24 mouse cellular contexts compared by ENCODE assay signal in genomic region chr11:95216193-95216592, GRCm38 (mm10). TPM values are rescaled to one million over a fixed set of nuclear protein-coding genes. Genes with fewer than 3 reads are reported as not detected.
A peak's percentile ranks its signal among the peaks of the same experiment; 100 is the strongest.
DNase-seq lines count a peak whose midpoint lies in the region; ATAC-seq and TF ChIP-seq lines count a peak whose summit lies in the region.
"Had no signal": no experiment of that assay in that cellular context is flagged by ENCODE, and none has a peak within 500 bp of the region (broad histone marks: within the 10 kb centered on the region; RNA-seq: fewer than 3 reads in every experiment).

No protein-coding gene starts in this region.

- no peak overlapping the region for H3K9ac ChIP-seq in heart, adult 2 months (ENCODE audit: low read depth, low read length)
- H3K9ac ChIP-seq in lung, embryonic 14.5 days, result no peak overlapping the region
- no peak overlapping the region for H3K9ac ChIP-seq in MEL (ENCODE audit: control insufficient read depth, low read depth, low read length, poor library complexity, severe bottlenecking)
- H3K9ac ChIP-seq: hindbrain, embryonic 13.5 days; limb, embryonic 12.5 days had no signal

- H3K9me3 ChIP-seq in heart, embryonic 10.5 days, result no peaks in the 10 kb centered on the region
- H3K9me3 ChIP-seq in lung, embryonic 14.5 days (ENCODE audit: low read depth, low read length), result no peaks in the 10 kb centered on the region
- H3K9me3 ChIP-seq in MEL (replicated peaks; ENCODE audit: insufficient read depth, low read length), result no peaks in the 10 kb centered on the region
- H3K9me3 ChIP-seq: forebrain, embryonic 10.5 days; hindbrain, embryonic 13.5 days; limb, embryonic 12.5 days had no signal

- TF ChIP-seq POLR2A in heart, adult 2 months (IDR thresholded peaks at IDR 0.05; ENCODE audit: insufficient read depth, low read depth, low read length), result no peak
- no peak for TF ChIP-seq POLR2A in MEL (IDR thresholded peaks at IDR 0.05; ENCODE audit: control insufficient read depth in 1 of 2, insufficient read depth in 1 of 2, low read depth in 1 of 2, low read length in 2 of 2, poor library complexity in 1 of 2)

- 66% methylated on average over 3 of the region's 3 CpGs for WGBS in heart, adult 2 months
- 54% methylated on average over 3 of the region's 3 CpGs for WGBS in heart, embryonic 10.5 days
- 54% methylated on average over 3 of the region's 3 CpGs for WGBS in lung, embryonic 14.5 days

- no peak for ATAC-seq in lung, embryonic 14.5 days (ENCODE audit: insufficient read depth)
- ATAC-seq in megakaryocyte progenitor cell, adult 5-6 weeks (replicated peaks; ENCODE audit: poor library complexity), result 0 out of 2 replicates have a peak, but pooled peaks have one; percentile 11
- no peak for ATAC-seq in granulocyte monocyte progenitor cell, adult 5-6 weeks (replicated peaks; ENCODE audit: poor library complexity, severe bottlenecking)

- H3K4me3 ChIP-seq in heart, adult 2 months, result no peak overlapping the region
- H3K4me3 ChIP-seq in heart, embryonic 10.5 days, result no peak overlapping the region
- no peak overlapping the region for H3K4me3 ChIP-seq in lung, embryonic 14.5 days (ENCODE audit: low read depth, low read length)
- no peak overlapping the region for H3K4me3 ChIP-seq in MEL (ENCODE audit: control insufficient read depth in 1 of 2, insufficient read depth in 1 of 2, low read depth in 2 of 2, low read length in 2 of 2)
- H3K4me3 ChIP-seq: forebrain, embryonic 10.5 days; hindbrain, embryonic 13.5 days; limb, embryonic 12.5 days; myocyte had no signal

- no peak overlapping the region for H3K4me2 ChIP-seq in lung, embryonic 14.5 days
- H3K4me2 ChIP-seq: hindbrain, embryonic 13.5 days; limb, embryonic 12.5 days; midbrain, embryonic 11.5 days had no signal

- TF ChIP-seq CTCF in heart, adult 2 months (IDR thresholded peaks at IDR 0.05), result 0 out of 2 replicates have a peak, but pooled peaks have one; percentile 14
- peak; percentile 30; the same call in 1 of the 2 replicates for TF ChIP-seq CTCF in lung, embryonic 14.5 days (IDR thresholded peaks at IDR 0.05; ENCODE audit: low read depth)
- peak; percentile 46 to 63 (median 49) for TF ChIP-seq CTCF in MEL (IDR thresholded peaks at IDR 0.05 in 2 of 3, conservative IDR thresholded peaks at IDR 0.05 in 1 of 3; ENCODE audit: control insufficient read depth in 1 of 3, insufficient read depth in 1 of 3, low read depth in 2 of 3, low read length in 3 of 3, poor library complexity in 1 of 3, severe bottlenecking in 1 of 3)

- no peak for TF ChIP-seq RAD21 in MEL (IDR thresholded peaks at IDR 0.05; ENCODE audit: low read depth, low read length)

- no peak for DNase-seq in heart, adult 2 months
- DNase-seq in heart, embryonic 10.5 days (ENCODE audit: low spot score), result no peak
- no peak for DNase-seq in lung, embryonic 14.5 days
- DNase-seq in lung, adult 18-20 months, result no peak
- DNase-seq in MEL (ENCODE audit: low read depth, low spot score), result peak; percentile 24
- no peak for DNase-seq in MN1 (ENCODE audit: low spot score)
- DNase-seq: adrenal gland, adult 2 months; cerebellum, adult 18-20 months; heart, adult 18-20 months; kidney, adult 8-10 months; lung, postnatal 10 days; retina, postnatal 1 day had no signal

- H3K27me3 ChIP-seq in heart, adult 2 months (ENCODE audit: control insufficient read depth, insufficient read depth, low read length), result 0 out of 2 replicates have a peak, but pooled peaks cover 1% of the 10 kb centered on the region
- H3K27me3 ChIP-seq in heart, embryonic 10.5 days (ENCODE audit: insufficient read depth, poor library complexity, severe bottlenecking), result peaks cover 81% of the 10 kb centered on the region
- H3K27me3 ChIP-seq in lung, embryonic 14.5 days (ENCODE audit: insufficient read depth, low read length), result no peaks in the 10 kb centered on the region
- H3K27me3 ChIP-seq in MEL (ENCODE audit: control insufficient read depth in 1 of 2, insufficient read depth in 2 of 2, low read length in 2 of 2), result peaks cover 2 to 5% of the 10 kb centered on the region in 2 experiments; a peak in 2 of 4 replicates

- H3K27ac ChIP-seq in heart, adult 2 months, result no peak overlapping the region
- no peak overlapping the region for H3K27ac ChIP-seq in heart, embryonic 10.5 days
- H3K27ac ChIP-seq in lung, embryonic 14.5 days (ENCODE audit: low read depth), result no peak overlapping the region
- no peak overlapping the region for H3K27ac ChIP-seq in MEL (ENCODE audit: control insufficient read depth, low read depth, low read length)
- H3K27ac ChIP-seq: forebrain, embryonic 10.5 days; hindbrain, embryonic 13.5 days; limb, embryonic 12.5 days had no signal

- intact Hi-C loops in heart, adult 2 months (cut with DNase I), result no loop called here

- H3K79me2 ChIP-seq in heart, adult 2 months (replicated peaks; ENCODE audit: control insufficient read depth, insufficient read depth, low read length), result no peaks in the 10 kb centered on the region
- H3K79me2 ChIP-seq in MEL (ENCODE audit: control insufficient read depth, insufficient read depth, low read length, poor library complexity), result no peaks in the 10 kb centered on the region

- H3K4me1 ChIP-seq in heart, adult 2 months (ENCODE audit: control insufficient read depth, insufficient read depth, low read length), result no peaks in the 10 kb centered on the region
- H3K4me1 ChIP-seq in heart, embryonic 10.5 days, result peaks cover 21% of the 10 kb centered on the region
- peaks cover 11% of the 10 kb centered on the region; the same call in 1 of the 2 replicates for H3K4me1 ChIP-seq in lung, embryonic 14.5 days (ENCODE audit: insufficient read depth)
- no peaks in the 10 kb centered on the region for H3K4me1 ChIP-seq in MEL (ENCODE audit: control insufficient read depth in 1 of 2, insufficient read depth in 2 of 2, low read length in 2 of 2)

- no peak for TF ChIP-seq EP300 in heart, adult 2 months (IDR thresholded peaks at IDR 0.05; ENCODE audit: insufficient read depth, low read depth, low read length)
- no peak for TF ChIP-seq EP300 in MEL (IDR thresholded peaks at IDR 0.05; ENCODE audit: low read depth in 1 of 2, low read length in 2 of 2)

- no peaks in the 10 kb centered on the region for H3K36me3 ChIP-seq in heart, adult 2 months (ENCODE audit: control insufficient read depth, insufficient read depth, low read length)
- no peaks in the 10 kb centered on the region for H3K36me3 ChIP-seq in heart, embryonic 10.5 days
- no peaks in the 10 kb centered on the region for H3K36me3 ChIP-seq in lung, embryonic 14.5 days (ENCODE audit: insufficient read depth)
- no peaks in the 10 kb centered on the region for H3K36me3 ChIP-seq in MEL (ENCODE audit: control insufficient read depth in 1 of 2, insufficient read depth in 2 of 2, low read length in 2 of 2)
- H3K36me3 ChIP-seq: forebrain, embryonic 10.5 days; hindbrain, embryonic 13.5 days; limb, embryonic 12.5 days had no signal

TF ChIP-seq in MEL, 35 proteins besides CTCF, POLR2A, EP300 and RAD21:
- TF ChIP-seq POLR2AphosphoS5 (IDR thresholded peaks at IDR 0.05; ENCODE audit: borderline replicate concordance, low read depth, low read length) (no peak), TAL1 (IDR thresholded peaks at IDR 0.05; ENCODE audit: low read length) (no peak), KAT2A (conservative IDR thresholded peaks at IDR 0.05; ENCODE audit: low read depth, low read length) (no peak), CHD1 (IDR thresholded peaks at IDR 0.05; ENCODE audit: low read depth, low read length) (no peak), BHLHE40 (IDR thresholded peaks at IDR 0.05; ENCODE audit: borderline replicate concordance, low read depth, low read length) (no peak), USF1 (IDR thresholded peaks at IDR 0.05; ENCODE audit: low read depth, low read length) (no peak), ZNF384 (IDR thresholded peaks at IDR 0.05; ENCODE audit: low read depth, low read length) (no peak), MXI1 (IDR thresholded peaks at IDR 0.05; ENCODE audit: low read depth, low read length) (no peak), ZKSCAN1 (IDR thresholded peaks at IDR 0.05; ENCODE audit: low read depth, low read length) (no peak), MYC (IDR thresholded peaks at IDR 0.05; ENCODE audit: low read depth, low read length) (no peak), ZMIZ1 (IDR thresholded peaks at IDR 0.05; ENCODE audit: low read depth, low read length) (no peak), MAZ (IDR thresholded peaks at IDR 0.05; ENCODE audit: low read depth, low read length) (no peak), SMC3 (IDR thresholded peaks at IDR 0.05; ENCODE audit: low read depth, low read length) (no peak), POLR2AphosphoS2 (IDR thresholded peaks at IDR 0.05; ENCODE audit: low read length) (no peak), CHD2 (IDR thresholded peaks at IDR 0.05; ENCODE audit: low read length) (no peak), ELF1 (IDR thresholded peaks at IDR 0.05; ENCODE audit: low read depth, low read length) (no peak), HCFC1 (IDR thresholded peaks at IDR 0.05; ENCODE audit: low read depth, low read length) (no peak), NELFE (IDR thresholded peaks at IDR 0.05; ENCODE audit: low read depth, low read length) (no peak), TBP (IDR thresholded peaks at IDR 0.05; ENCODE audit: low read depth, low read length) (no peak), MEF2A (IDR thresholded peaks at IDR 0.05; ENCODE audit: extremely low read depth, insufficient replicate concordance, low read depth, low read length, poor library complexity, severe bottlenecking) (no peak)
TF ChIP-seq in MEL: peak in this region for 0.

RNA-seq across cellular contexts. Expression of gene Tac4, which starts 45.1 kb away (rescaled TPM):
- not detected for total RNA-seq in heart, adult 2 months (2021)
- polyA plus RNA-seq in heart, adult 2 months (2012; rRNA removed), result 0.12 TPM in 1 of 2 replicates, not detected in the other
- not detected in 2 replicates for polyA plus RNA-seq in heart, embryonic 10.5 days (2016; fragmentation: Nextera tagmentation; extraction: Ambion mirVana)
- polyA plus RNA-seq in lung, embryonic 14.5 days (2014; fragmentation: Nextera tagmentation; extraction: Ambion mirVana), result not detected in 2 replicates
- 0.20 and 0.39 TPM in 2 replicates for total RNA-seq in MEL (2012; rRNA removed)
- polyA plus RNA-seq in MEL (2012; ENCODE audit: insufficient read depth in 1 of 2, insufficient read length in 2 of 2, low read depth in 1 of 2, low replicate concordance in 2 of 2, missing spikeins in 1 of 2), result under 1 TPM in 1 of 2 experiments, not detected in 1; 0.07 TPM
- total RNA-seq in megakaryocyte progenitor cell, adult 5-6 weeks (2015), result not detected in 2 replicates
- not detected in 2 replicates for total RNA-seq in megakaryocyte progenitor cell, adult 5-6 weeks (2017)
- not detected in 2 replicates for total RNA-seq in granulocyte monocyte progenitor cell, adult 5-6 weeks (2014; fragmentation: Nextera tagmentation)
- not detected in 2 replicates for total RNA-seq in granulocyte monocyte progenitor cell, adult 5-6 weeks (2017)
- total RNA-seq: adrenal gland, adult 2 months; common myeloid progenitor, adult 5-6 weeks; heart, adult 18-20 months; left cerebral cortex, adult 18-20 months; neutrophil, adult 5-6 weeks had no signal
- polyA plus RNA-seq: adrenal gland, adult 2 months; embryonic facial prominence, embryonic 14.5 days; forebrain, embryonic 10.5 days; heart, postnatal 0 days; hindbrain, embryonic 13.5 days; limb, embryonic 12.5 days; midbrain, embryonic 11.5 days had no signal
